Mouse (Mus musculus): ENCODE data around the gene Psmd7.

GRCm38 (mm10) chr8:107629701-107630100 is 41.4 kb upstream of the Psmd7 start:
- TF ChIP-seq CTCF (conservative IDR thresholded peaks at IDR 0.05; ENCODE audit: low read length) = no peak
- no peak for TF ChIP-seq POU5F1 (IDR thresholded peaks at IDR 0.05; ENCODE audit: borderline replicate concordance, low read length)

Measured in E14TG2a.4 (cell line).